Mouse (Mus musculus): ENCODE data around the gene Klf16. TPM values are rescaled to one million over a fixed set of nuclear protein-coding genes. Genes with fewer than 3 reads are reported as not detected.

The Klf16 gene
- polyA plus RNA-seq, 1 experiment from 2014 or later, result 11.8 TPM

DNA sequence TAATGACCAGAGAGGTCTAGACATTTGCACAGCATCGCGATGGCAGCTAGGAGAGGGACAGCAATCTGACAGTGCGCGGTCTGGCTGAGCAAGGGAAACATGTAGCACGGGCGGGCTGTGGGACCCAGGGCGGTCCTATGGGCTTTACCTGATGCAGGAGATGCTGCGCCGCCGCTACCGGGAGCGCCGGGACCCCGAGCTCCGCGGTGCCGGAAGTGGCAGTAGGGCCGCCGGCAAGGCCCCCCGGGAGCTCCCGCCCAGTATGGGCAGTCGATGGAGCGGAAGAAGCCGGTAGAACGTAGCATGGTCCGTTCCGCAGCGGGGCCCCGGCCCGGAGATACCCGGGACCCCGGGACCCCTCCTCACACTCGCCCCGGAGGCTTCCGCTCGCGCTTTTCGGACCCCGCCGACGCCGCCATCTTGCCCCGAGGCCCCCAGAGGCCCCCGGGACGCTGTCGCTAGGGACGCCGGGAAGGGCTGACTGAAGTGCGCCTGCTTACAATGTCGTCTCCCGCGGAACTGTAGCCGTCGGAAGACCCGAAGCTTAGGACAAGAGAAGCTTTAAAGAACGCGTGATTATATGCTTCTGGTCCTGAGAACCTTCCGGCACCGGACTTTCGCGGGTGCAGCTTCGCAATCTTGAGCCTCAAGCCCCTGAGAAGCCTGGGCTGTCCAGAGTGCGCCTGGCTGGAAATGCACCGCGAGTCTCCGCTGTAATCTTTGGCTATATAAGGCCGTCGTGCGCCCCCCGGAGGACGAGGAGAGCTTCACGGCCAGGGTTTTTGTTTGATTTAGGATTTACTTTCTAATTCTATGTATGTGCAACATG is 15.8 kb downstream of the Klf16 start, which contains the start of gene Rexo1:
Gene Rexo1 (minus strand): TSS at position 445 of the 829 bp plus-strand sequence.
- H3K36me3 ChIP-seq (ENCODE audit: insufficient read depth), result peaks cover 5% of the 10 kb centered on the region; the same call in 1 of the 2 replicates
- DNase-seq, result peak; percentile 98
- under 1% methylated on average over 72 of the region's 72 CpGs for WGBS
- peak within 1 kb of the TSS; percentile 96 for H3K4me2 ChIP-seq
- peaks cover 10% of the 10 kb centered on the region for H3K4me1 ChIP-seq (ENCODE audit: insufficient read depth)
- H3K27ac ChIP-seq (ENCODE audit: low read depth), result peak within 1 kb of the TSS; percentile 94
- H3K9ac ChIP-seq, result peak within 1 kb of the TSS; percentile 97
- no peaks in the 10 kb centered on the region for H3K27me3 ChIP-seq (ENCODE audit: insufficient read depth, low read length)
- peak; percentile 84 for TF ChIP-seq CTCF (IDR thresholded peaks at IDR 0.05; ENCODE audit: low read depth)
- no peaks in the 10 kb centered on the region for H3K9me3 ChIP-seq (ENCODE audit: low read depth, low read length)
- peak within 1 kb of the TSS; percentile 99 for H3K4me3 ChIP-seq (ENCODE audit: low read depth, low read length)
- peak; percentile 88 for ATAC-seq (ENCODE audit: insufficient read depth)

- Histone ChIP-seq H3K9me3 (ENCODE audit: low read depth, low read length) (no peaks in the 10 kb centered on the region), H3K4me2 (peak overlapping the region; percentile 96), H3K27me3 (ENCODE audit: insufficient read depth, low read length) (no peaks in the 10 kb centered on the region), H3K4me3 (ENCODE audit: low read depth, low read length) (peak overlapping the region; percentile 99), H3K9ac (peak overlapping the region; percentile 97), H3K4me1 (ENCODE audit: insufficient read depth) (peaks cover 10% of the 10 kb centered on the region), H3K36me3 (ENCODE audit: insufficient read depth) (peaks cover 2% of the 10 kb centered on the region; the same call in 1 of the 2 replicates), H3K27ac (ENCODE audit: low read depth) (peak overlapping the region; percentile 94; the same call in 1 of the 2 replicates)
- no peak for ATAC-seq (ENCODE audit: insufficient read depth)
- no peak for DNase-seq
- WGBS, result 0% methylated on average over 13 of the region's 13 CpGs
- no peak for TF ChIP-seq CTCF (IDR thresholded peaks at IDR 0.05; ENCODE audit: low read depth)
Observed at GRCm38 (mm10) chr10:80560621-80561020, 16.5 kb downstream of the Klf16 start.

DNA sequence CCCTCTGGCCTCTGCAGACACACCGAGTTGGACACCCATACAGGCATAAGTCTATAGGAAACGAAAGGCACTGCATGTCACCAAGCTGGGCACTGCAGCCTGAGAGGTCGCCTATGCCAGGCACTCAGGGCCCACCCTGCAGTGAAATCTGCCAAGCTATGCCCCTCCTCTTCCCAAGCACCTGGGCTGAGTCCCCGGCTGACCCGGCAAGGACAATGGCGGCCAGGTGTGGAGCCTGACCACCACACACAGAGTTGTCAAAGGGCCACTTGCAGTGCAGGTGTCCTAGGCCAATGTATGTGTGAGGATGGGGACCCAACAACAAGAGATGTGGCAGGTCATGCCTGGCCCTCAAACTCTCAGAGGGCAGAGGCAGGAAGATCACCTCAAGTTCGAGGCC is 17.7 kb downstream of the Klf16 start:
- Histone ChIP-seq H3K9me3 (ENCODE audit: low read depth, low read length) (no peaks in the 10 kb centered on the region), H3K27me3 (ENCODE audit: insufficient read depth, low read length) (no peaks in the 10 kb centered on the region), H3K4me3 (ENCODE audit: low read depth, low read length) (peak overlapping the region; percentile 99; the same call in 1 of the 2 replicates), H3K9ac (no peak overlapping the region), H3K27ac (ENCODE audit: low read depth) (no peak overlapping the region), H3K4me1 (ENCODE audit: insufficient read depth) (peaks cover 10% of the 10 kb centered on the region), H3K36me3 (ENCODE audit: insufficient read depth) (0 out of 2 replicates have a peak, but pooled peaks cover 2% of the 10 kb centered on the region), H3K4me2 (no peak overlapping the region)
- TF ChIP-seq CTCF (IDR thresholded peaks at IDR 0.05; ENCODE audit: low read depth), result no peak
- whole genome bisulfite sequencing, result 88% methylated on average over 7 of the region's 7 CpGs
- ATAC-seq (ENCODE audit: insufficient read depth), result no peak
- DNase-seq, result no peak

- no peak overlapping the region for H3K4me2 ChIP-seq
- ATAC-seq (ENCODE audit: insufficient read depth) (no peak), DNase-seq (peak; percentile 80)
- WGBS, result 28% methylated on average over 5 of the region's 5 CpGs
- 0 out of 2 replicates have a peak, but pooled peaks cover 2% of the 10 kb centered on the region for H3K36me3 ChIP-seq (ENCODE audit: insufficient read depth)
- peak; percentile 79 for TF ChIP-seq CTCF (IDR thresholded peaks at IDR 0.05; ENCODE audit: low read depth)
- no peak overlapping the region for H3K27ac ChIP-seq (ENCODE audit: low read depth)
- H3K4me3 ChIP-seq (ENCODE audit: low read depth, low read length), result no peak overlapping the region
- no peaks in the 10 kb centered on the region for H3K9me3 ChIP-seq (ENCODE audit: low read depth, low read length)
- no peak overlapping the region for H3K9ac ChIP-seq
- no peaks in the 10 kb centered on the region for H3K27me3 ChIP-seq (ENCODE audit: insufficient read depth, low read length)
- peaks cover 9% of the 10 kb centered on the region for H3K4me1 ChIP-seq (ENCODE audit: insufficient read depth)
Observed at GRCm38 (mm10) chr10:80557346-80557965, 19.7 kb downstream of the Klf16 start.

DNA sequence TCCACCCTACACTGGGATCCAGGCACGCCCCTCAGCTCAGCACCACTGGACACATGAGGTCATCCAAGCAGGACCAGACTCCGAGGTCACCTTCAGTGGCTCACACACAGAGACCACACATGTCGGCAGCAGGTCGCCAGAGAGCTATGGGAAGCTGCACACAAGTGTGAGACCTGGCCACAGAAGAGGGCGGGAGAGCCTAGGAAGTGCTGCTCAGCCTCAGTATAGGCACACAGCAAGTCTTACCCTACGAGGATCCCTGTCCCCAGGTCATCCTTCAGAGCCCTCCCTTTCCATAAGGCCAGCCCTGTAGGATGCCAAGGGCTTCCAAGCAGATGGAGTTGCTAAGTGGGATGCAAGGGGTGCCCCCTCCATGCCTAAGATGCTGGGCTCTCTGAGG is 23.1 kb downstream of the Klf16 start:
- Histone ChIP-seq H3K4me1 (ENCODE audit: insufficient read depth) (no peaks in the 10 kb centered on the region), H3K9ac (no peak overlapping the region), H3K4me3 (ENCODE audit: low read depth, low read length) (no peak overlapping the region), H3K27me3 (ENCODE audit: insufficient read depth, low read length) (no peaks in the 10 kb centered on the region), H3K36me3 (ENCODE audit: insufficient read depth) (peaks cover 18% of the 10 kb centered on the region), H3K4me2 (no peak overlapping the region), H3K27ac (ENCODE audit: low read depth) (no peak overlapping the region), H3K9me3 (ENCODE audit: low read depth, low read length) (no peaks in the 10 kb centered on the region)
- ATAC-seq (ENCODE audit: insufficient read depth), result no peak
- WGBS, result 73% methylated on average over 6 of the region's 6 CpGs
- no peak for DNase-seq
- no peak for TF ChIP-seq CTCF (IDR thresholded peaks at IDR 0.05; ENCODE audit: low read depth)

DNA sequence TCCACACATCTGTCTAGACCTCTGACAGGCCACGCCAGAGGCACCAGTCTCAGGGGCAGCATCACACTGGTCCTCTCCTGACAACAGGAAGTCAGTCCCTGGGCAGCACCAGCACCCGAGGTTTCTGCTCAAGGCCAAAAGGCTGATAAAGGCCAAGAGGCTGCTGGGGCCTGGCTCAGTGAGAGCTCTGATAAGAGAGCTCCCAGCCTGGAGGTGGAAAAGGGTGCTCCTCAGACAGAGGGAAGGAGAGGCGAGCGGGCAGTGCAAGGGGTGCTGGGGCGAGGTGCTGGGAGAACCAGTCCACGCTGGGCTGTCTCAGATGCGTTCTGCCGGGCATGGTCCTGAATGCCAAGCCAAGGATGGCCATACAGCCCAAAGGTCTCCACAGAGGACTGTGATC is 23.5 kb downstream of the Klf16 start:
- WGBS, result 85% methylated on average over 8 of the region's 8 CpGs
- Histone ChIP-seq H3K4me3 (ENCODE audit: low read depth, low read length) (no peak overlapping the region), H3K4me2 (no peak overlapping the region), H3K9ac (no peak overlapping the region), H3K9me3 (ENCODE audit: low read depth, low read length) (no peaks in the 10 kb centered on the region), H3K36me3 (ENCODE audit: insufficient read depth) (peaks cover 22% of the 10 kb centered on the region), H3K27ac (ENCODE audit: low read depth) (no peak overlapping the region), H3K4me1 (ENCODE audit: insufficient read depth) (no peaks in the 10 kb centered on the region), H3K27me3 (ENCODE audit: insufficient read depth, low read length) (no peaks in the 10 kb centered on the region)
- no peak for DNase-seq
- TF ChIP-seq CTCF (IDR thresholded peaks at IDR 0.05; ENCODE audit: low read depth), result no peak
- no peak; the same call in 1 of the 2 replicates for ATAC-seq (ENCODE audit: insufficient read depth)

DNA sequence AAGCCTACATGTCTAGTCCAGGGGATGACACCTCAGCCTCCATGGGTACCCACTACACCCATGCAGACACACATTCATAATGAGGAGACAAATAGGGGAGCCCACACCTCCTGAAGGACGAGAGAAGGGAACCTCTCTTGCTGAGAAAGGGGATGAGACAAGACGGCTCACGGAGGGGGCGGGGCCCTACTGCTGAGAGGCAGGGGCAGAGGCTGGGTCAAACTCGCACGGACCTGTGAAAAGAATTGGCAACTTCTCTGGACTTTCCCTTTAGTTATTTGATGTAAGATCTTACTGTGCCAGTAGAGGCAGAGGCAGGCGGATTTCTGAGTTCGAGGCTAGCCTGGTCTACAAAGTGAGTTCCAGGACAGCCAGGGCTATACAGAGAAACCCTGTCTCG is 24.8 kb downstream of the Klf16 start:
- Histone ChIP-seq H3K27ac (ENCODE audit: low read depth) (no peak overlapping the region), H3K4me2 (no peak overlapping the region), H3K36me3 (ENCODE audit: insufficient read depth) (peaks cover 34% of the 10 kb centered on the region), H3K9me3 (ENCODE audit: low read depth, low read length) (no peaks in the 10 kb centered on the region), H3K4me1 (ENCODE audit: insufficient read depth) (no peaks in the 10 kb centered on the region), H3K4me3 (ENCODE audit: low read depth, low read length) (no peak overlapping the region), H3K9ac (no peak overlapping the region), H3K27me3 (ENCODE audit: insufficient read depth, low read length) (no peaks in the 10 kb centered on the region)
- no peak for TF ChIP-seq CTCF (IDR thresholded peaks at IDR 0.05; ENCODE audit: low read depth)
- ATAC-seq (ENCODE audit: insufficient read depth) (no peak), DNase-seq (no peak)
- 56% methylated on average over 9 of the region's 9 CpGs for WGBS

Data from lung, embryonic 14.5 days (tissue).